ENCODE assay signal across 15 mouse cellular contexts in the genomic region with DNA sequence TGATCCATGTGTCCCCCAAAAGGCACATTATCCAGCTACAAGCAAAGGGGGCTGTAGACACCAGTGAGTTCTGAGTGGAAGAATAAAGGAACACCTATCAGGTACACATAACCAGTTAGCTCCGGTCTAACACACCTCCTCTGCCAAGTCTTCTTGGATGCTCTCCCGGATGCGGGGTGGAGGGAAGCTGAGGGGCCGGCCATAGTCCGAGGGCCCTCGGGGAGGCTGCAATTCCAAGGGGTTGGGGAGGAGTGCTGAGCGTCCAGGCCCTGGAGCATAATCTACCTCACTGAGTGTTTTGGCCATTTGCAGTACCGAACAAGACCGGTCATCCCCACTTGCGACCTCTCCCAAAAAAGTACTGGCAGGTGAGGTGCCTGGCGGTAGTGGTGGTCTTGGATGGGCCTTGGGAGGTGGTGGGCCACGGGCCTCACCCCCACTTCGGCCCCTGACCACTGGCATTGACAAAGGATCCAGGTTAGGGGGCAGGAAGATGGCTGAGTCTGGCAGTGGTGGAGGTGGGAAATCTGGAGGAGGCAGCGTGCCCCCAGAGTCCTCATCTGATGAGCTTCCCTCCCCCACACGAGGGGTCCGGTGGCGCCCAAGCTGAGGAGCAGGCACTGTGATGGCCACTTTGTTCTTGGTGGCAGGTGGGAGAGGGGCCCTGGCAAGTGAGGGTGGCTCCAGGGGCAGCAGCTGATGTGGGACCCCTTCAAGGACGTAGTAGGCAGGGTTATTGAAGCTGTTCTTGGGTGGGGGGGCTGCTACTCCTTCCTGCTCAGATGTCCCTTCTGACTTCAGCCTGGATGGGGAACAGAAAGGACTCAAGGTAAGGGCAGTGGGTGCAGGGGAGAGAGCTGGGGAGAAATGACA. TPM values are rescaled to one million over a fixed set of nuclear protein-coding genes. Genes with fewer than 3 reads are reported as not detected.
DNase-seq lines count a peak whose midpoint lies in the region; TF ChIP-seq lines count a peak whose summit lies in the region.
"Had no signal": no experiment of that assay in that cellular context is flagged by ENCODE, and none has a peak within 500 bp of the region (broad histone marks: within the 10 kb centered on the region; RNA-seq: fewer than 3 reads in every experiment).

No protein-coding gene starts in this region.

- 0 out of 2 replicates have a peak overlapping the region, but pooled peaks have one; percentile 5 for H3K4me3 ChIP-seq in ES-Bruce4 (ENCODE audit: low read depth, low read length)
- H3K4me3 ChIP-seq: hindbrain, embryonic 10.5 days had no signal

- no peaks in the 10 kb centered on the region; the same call in 1 of the 2 replicates for H3K27me3 ChIP-seq in ES-Bruce4 (ENCODE audit: control insufficient read depth, insufficient read depth, low read length, poor library complexity, severe bottlenecking)

- H3K36me3 ChIP-seq in ES-Bruce4 (ENCODE audit: control insufficient read depth, insufficient read depth, low read length, poor library complexity, severe bottlenecking): peaks cover 42% of the 10 kb centered on the region

- peak; percentile 31 to 63 for DNase-seq in cerebellum, postnatal 14 days
- no peak for DNase-seq in cerebellum, adult 11 months
- peak; percentile 72 for DNase-seq in kidney, adult 18-20 months
- no peak for DNase-seq in kidney, postnatal 4 days
- peak; percentile 63 to 89 for DNase-seq in kidney, postnatal 25 days
- DNase-seq in embryo, embryonic 10.5 days (ENCODE audit: low spot score): no peak
- DNase-seq in gastrocnemius, postnatal 14 days: no peak
- DNase-seq: B cell, adult 2 months had no signal

- H3K27ac ChIP-seq in ES-Bruce4 (ENCODE audit: insufficient read depth, low read length): peak overlapping the region; percentile 16
- H3K27ac ChIP-seq: hindbrain, embryonic 10.5 days; kidney, postnatal 0 days had no signal

- peaks cover under 1% of the 10 kb centered on the region for H3K4me1 ChIP-seq in ES-Bruce4 (ENCODE audit: control insufficient read depth, insufficient read depth, low read length)

- TF ChIP-seq POLR2A in ES-Bruce4 (IDR thresholded peaks at IDR 0.05; ENCODE audit: insufficient read depth, low read length): no peak

- no peaks in the 10 kb centered on the region for H3K9me3 ChIP-seq in ES-Bruce4 (replicated peaks; ENCODE audit: control insufficient read depth, insufficient read depth, low read length, poor library complexity, severe bottlenecking)
- H3K9me3 ChIP-seq: hindbrain, embryonic 10.5 days had no signal

- intact Hi-C loops in gastrocnemius, postnatal 14 days (cut with DNase I; ENCODE audit: low total_unique reads): no loop called here

- TF ChIP-seq CTCF in ES-Bruce4 (IDR thresholded peaks at IDR 0.05; ENCODE audit: low read depth, low read length): no peak

- H3K9ac ChIP-seq in ES-Bruce4 (ENCODE audit: low read depth, poor library complexity, severe bottlenecking): 0 out of 2 replicates have a peak overlapping the region, but pooled peaks have one; percentile 13

- TF ChIP-seq EP300 in ES-Bruce4 (IDR thresholded peaks at IDR 0.05; ENCODE audit: insufficient read depth, low read depth, low read length): no peak

RNA-seq across cellular contexts. Expression of a gene that starts 5.9 kb away (rescaled TPM):
- polyA plus RNA-seq in ES-Bruce4 (2011; ENCODE audit: insufficient read depth, insufficient read length, low read depth, missing spikeins): 6.5 and 9.6 TPM in 2 replicates
- total RNA-seq in gastrocnemius, postnatal 14 days (2021): not detected
- total RNA-seq: liver, adult 2 months had no signal
- polyA plus RNA-seq: activated CD4-positive, CD25-positive, alpha-beta regulatory T cell, adult 4 months; liver, adult 2 months had no signal

RNA-seq across cellular contexts. Expression of a gene that starts 14.0 kb away (rescaled TPM):
- polyA plus RNA-seq in ES-Bruce4 (2011; ENCODE audit: insufficient read depth, insufficient read length, low read depth, missing spikeins): 64.0 and 67.9 TPM in 2 replicates
- 10 to 100 TPM; 67.0 to 73.8 TPM for total RNA-seq in gastrocnemius, postnatal 14 days (2021)

RNA-seq across cellular contexts. Expression of a gene that starts 33.0 kb away (rescaled TPM):
- 1.2 TPM in 2 replicates for polyA plus RNA-seq in ES-Bruce4 (2011; ENCODE audit: insufficient read depth, insufficient read length, low read depth, missing spikeins)
- total RNA-seq in gastrocnemius, postnatal 14 days (2021): 1 to 10 TPM; 2.8 to 6.1 TPM
- polyA plus RNA-seq: activated CD4-positive, CD25-positive, alpha-beta regulatory T cell, adult 4 months; neural tube, embryonic 14.5 days had no signal

RNA-seq across cellular contexts. Expression of a gene that starts 39.5 kb away (rescaled TPM):
- 70.7 and 96.2 TPM in 2 replicates for polyA plus RNA-seq in ES-Bruce4 (2011; ENCODE audit: insufficient read depth, insufficient read length, low read depth, missing spikeins)
- total RNA-seq in gastrocnemius, postnatal 14 days (2021): 10 to 100 TPM; 23.7 to 27.7 TPM

RNA-seq across cellular contexts. Expression of a gene that starts 46.6 kb away (rescaled TPM):
- 54.6 and 59.8 TPM in 2 replicates for polyA plus RNA-seq in ES-Bruce4 (2011; ENCODE audit: insufficient read depth, insufficient read length, low read depth, missing spikeins)
- total RNA-seq in gastrocnemius, postnatal 14 days (2021): 1 to 10 TPM; 1.6 to 2.2 TPM
- total RNA-seq: left cerebral cortex, adult 18-20 months; liver, adult 2 months had no signal
- polyA plus RNA-seq: activated CD4-positive, CD25-positive, alpha-beta regulatory T cell, adult 4 months had no signal

Comparison
In these comparisons a context has a peak if more than half of its experiments do, and no peak if none do; other contexts are left out.
1. DNase-seq: peak in cerebellum, postnatal 14 days (2 of 2), kidney, adult 18-20 months (single experiment) and kidney, postnatal 25 days (2 of 2); none in cerebellum, adult 11 months (single experiment), kidney, postnatal 4 days (0 of 2), embryo, embryonic 10.5 days (single experiment) and gastrocnemius, postnatal 14 days (single experiment).